Mouse (Mus musculus) T-helper 17 cell (primary cell): Measurements from ENCODE around the gene Tcf7l2.

Source experiments
- in situ Hi-C, 2 experiments: fragments of 300-600 bp; cut with MboI, MseI; formaldehyde crosslinking; loops; 1 replicate in 1 of 2; 2 replicates in 1 of 2; pipeline ENCODE4 v1.15.1; 2025; ENCODE audit warnings: high pct_unique_total_duplicates in 2 of 2

Tcf7l2 gene

GRCm38 (mm10) chr19:55851498-55852324 is 110.1 kb downstream of the Tcf7l2 start:
- in situ Hi-C loops, result no loop called here

DNA sequence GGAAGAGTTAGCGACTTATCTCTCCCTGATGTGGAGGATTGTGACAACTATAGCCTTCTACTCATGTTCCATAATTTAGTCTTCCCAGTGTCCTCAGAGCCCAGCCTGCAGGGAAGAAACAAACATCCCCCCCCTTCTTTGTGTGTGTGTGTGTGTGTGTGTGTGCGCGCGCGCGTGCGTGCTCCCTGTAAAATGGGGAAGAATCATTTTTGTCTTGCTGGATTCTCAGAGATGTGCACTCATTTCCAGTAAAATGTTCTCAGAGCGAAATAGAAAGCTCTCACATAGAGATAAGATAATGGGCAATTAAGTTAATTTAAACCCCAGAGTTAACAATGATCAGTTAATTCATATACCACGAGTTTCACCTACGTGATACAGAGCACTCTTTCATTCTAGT is 112.8 kb downstream of the Tcf7l2 start:
- in situ Hi-C loops, result no loop called here

GRCm38 (mm10) chr19:55855571-55855970 is 114.0 kb downstream of the Tcf7l2 start:
- in situ Hi-C loops, result no loop called here

DNA sequence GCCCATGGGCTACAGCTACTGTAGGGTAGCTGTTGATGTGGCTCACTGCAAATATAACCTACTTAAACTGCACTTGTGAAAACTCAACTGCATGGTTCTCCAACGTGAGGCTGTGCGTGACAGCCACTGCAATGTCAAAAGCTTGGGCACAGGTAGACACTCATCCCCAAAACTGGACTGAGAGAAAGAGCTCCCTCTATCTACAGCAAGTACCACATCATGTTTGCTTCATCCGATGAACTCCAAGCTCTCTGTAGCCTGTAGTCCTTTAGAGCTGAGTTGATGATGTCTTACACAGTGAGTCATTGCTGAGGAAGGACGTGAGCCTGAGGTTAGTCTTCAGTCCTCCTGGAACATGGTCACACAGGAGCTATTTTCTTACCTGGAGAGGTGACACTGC is 115.7 kb downstream of the Tcf7l2 start:
- in situ Hi-C loops, result no loop called here

DNA sequence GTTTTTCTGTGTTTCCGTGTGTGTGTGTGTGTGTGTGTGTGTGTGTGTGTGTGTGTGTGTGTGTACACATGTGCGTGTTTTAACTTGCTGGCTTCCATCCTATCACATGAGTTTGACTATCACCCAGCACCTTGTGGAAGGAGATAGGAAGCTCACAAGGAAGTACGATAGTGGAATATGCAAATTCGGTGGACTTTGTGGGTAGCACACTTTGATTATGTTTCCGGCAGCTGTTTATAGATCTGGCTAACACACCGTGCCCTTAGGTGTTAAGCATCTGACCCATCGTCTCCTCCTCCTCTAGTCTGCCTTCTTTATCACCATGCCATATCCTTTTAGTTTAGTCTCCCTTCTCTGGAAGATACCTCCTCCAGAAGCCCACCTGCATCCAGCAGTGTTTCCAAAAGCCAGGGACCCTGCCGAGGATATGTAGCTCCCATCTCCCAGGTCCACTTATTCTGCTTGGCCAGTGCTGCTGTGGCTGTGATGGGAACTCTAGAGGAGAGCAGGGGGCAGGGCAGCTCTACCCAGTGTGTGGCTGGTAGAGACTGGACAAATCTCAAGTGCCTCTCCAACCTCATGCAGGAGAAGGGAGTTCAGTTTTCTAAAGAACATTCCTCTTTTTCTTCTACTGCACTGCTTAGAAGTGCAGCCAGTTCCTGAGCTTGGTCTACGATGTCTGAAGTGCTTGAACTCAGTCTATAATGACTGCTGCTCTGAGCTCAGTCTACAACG is 118.6 kb downstream of the Tcf7l2 start:
- in situ Hi-C loops, result no loop called here

- in situ Hi-C loops, result no loop called here
These were observed 120.1 kb downstream of the Tcf7l2 start for GRCm38 (mm10) chr19:55861746-55862145.

DNA sequence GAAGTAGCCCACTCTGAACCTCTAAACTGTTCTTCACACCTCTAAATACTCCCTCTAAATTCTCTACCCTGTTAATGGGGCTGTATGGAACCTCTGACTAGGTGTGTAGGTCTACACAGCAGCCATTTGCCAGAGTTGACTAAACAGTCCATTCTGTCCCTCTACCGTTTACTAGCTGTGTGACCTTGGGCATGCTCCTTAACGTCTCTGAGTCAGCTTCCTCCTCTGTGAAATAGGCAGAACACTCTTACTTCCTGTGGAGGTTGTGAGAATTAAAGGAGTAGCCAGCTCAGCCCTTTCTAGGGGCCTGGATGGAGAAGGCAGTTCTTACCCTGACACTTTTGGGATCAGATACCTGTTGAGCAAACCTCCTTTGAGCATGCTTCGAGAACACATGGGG is 120.9 kb downstream of the Tcf7l2 start:
- in situ Hi-C loops, result no loop called here

GRCm38 (mm10) chr19:55865049-55865448 is 123.4 kb downstream of the Tcf7l2 start:
- in situ Hi-C loops, result no loop called here

DNA sequence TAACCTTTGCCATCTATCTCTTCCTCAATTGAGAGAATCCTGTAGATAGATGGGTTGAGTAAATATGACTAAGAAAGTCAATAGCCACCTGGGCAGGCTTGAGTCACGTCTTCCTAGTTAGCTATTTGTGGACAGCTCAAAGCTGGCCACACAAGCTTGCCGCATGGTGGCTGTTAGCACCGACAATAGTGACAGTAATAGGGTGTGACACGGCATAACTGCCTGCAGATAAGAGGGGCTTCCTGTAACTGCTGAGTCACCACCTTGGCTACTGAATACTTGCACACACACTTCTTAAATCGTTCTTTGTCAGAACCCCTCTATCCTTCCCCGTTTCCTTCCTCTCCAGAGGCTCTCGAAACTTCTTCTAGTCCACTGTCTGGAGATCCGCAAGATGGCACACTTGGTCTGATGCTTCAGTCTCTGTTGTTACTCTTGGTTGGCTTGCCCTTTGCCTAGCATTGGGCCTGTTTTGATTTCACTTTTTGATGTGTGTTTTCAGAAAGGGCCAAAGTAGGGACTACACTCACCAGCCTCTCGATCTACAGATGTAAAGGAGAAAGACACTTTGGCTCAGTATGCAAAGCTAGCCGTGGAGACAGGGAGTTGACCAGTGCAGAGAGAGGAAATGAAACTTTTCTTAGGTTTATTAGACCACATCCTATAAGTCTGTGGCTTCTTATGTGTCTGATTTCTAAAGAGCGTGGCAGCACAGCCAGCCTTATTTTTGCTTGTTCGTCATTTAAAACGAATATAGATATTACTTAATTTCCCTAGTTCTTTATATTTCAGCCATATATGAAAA is 124.4 kb downstream of the Tcf7l2 start:
- in situ Hi-C loops, result no loop called here

GRCm38 (mm10) chr19:55867255-55867654 is 125.6 kb downstream of the Tcf7l2 start:
- in situ Hi-C loops, result no loop called here

GRCm38 (mm10) chr19:55867905-55868304 is 126.3 kb downstream of the Tcf7l2 start:
- in situ Hi-C loops, result no loop called here

- in situ Hi-C loops, result no loop called here
These were observed 127.0 kb downstream of the Tcf7l2 start for GRCm38 (mm10) chr19:55868597-55868996.

- in situ Hi-C loops, result loop anchor here in 1 of 2 experiments (10.0 kb wide), 1 partner anchor 456 kb away; no protein-coding TSS in a partner anchor
These were observed 129.2 kb downstream of the Tcf7l2 start for GRCm38 (mm10) chr19:55870825-55871224.

DNA sequence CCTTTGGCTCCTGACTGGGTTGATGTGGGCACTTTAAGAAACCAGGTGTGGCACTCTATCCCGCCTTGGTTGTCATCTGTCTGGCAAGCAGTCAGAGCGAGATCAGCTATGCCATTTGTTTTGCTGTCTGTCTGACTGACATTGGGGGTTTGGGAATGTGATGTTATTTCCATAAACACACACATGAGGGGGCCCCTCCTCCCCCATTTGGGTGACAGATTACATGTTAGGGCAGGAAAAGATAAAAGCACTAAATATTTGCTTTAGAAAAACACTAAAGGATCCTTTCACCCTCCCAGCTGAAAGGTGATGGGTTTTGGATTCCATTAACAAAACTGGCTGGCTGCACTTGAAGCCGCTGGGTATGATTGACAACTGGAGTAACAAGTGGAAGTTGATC is 129.9 kb downstream of the Tcf7l2 start:
- in situ Hi-C loops, result loop anchor here in 1 of 2 experiments (10.0 kb wide), 1 partner anchor 457 kb away; no protein-coding TSS in a partner anchor

GRCm38 (mm10) chr19:55873221-55873620 is 131.6 kb downstream of the Tcf7l2 start:
- in situ Hi-C loops, result loop anchor here in 1 of 2 experiments (10.0 kb wide), 1 partner anchor 458 kb away; no protein-coding TSS in a partner anchor

DNA sequence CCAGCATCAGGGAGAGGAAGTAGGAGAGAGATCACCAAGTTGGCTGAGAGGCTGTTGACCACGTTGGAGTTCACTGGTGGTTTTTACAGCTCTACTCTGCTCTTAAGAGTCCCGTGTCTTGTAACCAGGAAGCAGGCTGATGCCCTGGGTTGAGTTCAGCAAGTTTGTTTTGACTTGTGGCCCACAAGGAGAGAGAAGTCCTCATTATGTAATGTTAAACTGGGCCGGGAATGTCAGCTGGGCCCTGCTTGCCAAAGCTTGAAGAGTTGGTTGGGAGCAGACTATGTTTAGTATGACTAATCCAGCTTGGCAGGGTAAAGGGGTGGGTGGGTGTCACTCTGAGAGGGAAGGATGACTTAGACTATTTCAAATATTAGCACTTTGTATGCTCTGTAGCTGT is 134.9 kb downstream of the Tcf7l2 start:
- in situ Hi-C loops, result loop anchor here in 1 of 2 experiments (10.0 kb wide), 1 partner anchor 462 kb away; no protein-coding TSS in a partner anchor

- in situ Hi-C loops, result loop anchor here in 1 of 2 experiments (10.0 kb wide), 1 partner anchor 463 kb away; no protein-coding TSS in a partner anchor
These were observed 135.8 kb downstream of the Tcf7l2 start for GRCm38 (mm10) chr19:55877404-55877915.

- in situ Hi-C loops, result no loop called here
These were observed 139.2 kb downstream of the Tcf7l2 start for GRCm38 (mm10) chr19:55880664-55881359.

DNA sequence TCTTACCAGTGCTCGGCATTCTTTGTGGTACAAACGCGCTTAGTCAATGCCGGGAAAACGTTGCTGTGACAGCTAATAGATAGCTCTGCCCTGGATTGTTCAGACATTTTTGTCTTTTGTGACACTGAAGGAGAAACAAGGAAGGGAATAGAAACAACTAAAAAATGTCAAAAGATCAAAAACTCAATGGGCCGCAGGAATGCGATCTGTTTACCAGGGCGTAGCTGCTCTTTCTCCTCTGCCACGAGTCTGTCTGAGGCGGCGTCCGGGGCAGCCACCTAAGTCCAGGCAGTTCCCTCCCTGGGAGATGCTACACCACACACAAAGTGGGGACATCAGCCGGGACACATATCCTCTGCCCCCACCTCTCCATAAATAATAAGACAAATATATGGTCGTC is 144.9 kb downstream of the Tcf7l2 start:
- in situ Hi-C loops, result no loop called here

DNA sequence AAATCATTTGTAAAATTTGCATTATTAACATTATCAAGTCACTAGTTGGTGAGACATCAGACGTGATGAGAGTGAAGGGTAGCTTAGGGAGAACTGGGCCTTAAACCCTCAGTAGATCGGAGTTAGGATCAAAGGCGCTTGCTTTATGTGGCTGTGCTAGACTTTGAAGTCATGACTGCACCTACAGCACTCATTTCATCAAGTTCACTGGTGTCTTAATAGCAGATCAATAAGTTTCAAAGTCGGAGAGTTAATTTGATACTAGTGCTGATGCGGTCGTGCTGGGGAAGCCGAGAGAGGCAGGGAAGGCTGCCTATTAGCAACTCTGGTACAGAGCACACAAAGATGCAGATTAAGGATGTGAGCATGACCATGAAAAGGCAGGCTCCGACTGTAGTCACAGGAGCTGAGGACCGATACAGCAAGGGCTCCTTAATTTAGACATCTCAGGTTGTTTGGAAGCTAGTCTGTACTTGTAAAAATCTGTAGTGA is 150.1 kb downstream of the Tcf7l2 start:
- in situ Hi-C loops, result no loop called here

DNA sequence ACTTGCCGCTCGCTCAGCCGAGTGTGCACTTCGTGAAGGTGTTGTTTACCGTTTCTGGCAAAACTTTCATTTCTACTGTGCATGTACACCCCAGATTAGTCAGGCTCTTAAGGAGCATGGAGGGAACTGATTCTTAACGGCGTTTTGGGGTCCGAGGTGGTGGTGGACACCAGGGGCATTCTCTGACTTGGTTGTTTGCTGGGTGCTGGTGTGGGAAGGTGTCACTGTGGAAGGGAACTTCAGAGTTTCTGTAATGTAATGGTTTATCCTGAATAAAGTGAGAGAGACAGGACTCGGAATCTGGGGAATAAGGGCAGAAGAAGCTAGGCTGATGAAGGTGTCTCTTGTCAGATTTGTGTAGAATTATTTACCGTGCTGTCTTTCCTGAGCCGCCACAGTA is 151.9 kb downstream of the Tcf7l2 start:
- in situ Hi-C loops, result no loop called here
